Mouse (Mus musculus): ENCODE results near the gene E130308A19Rik. TPM values are rescaled to one million over a fixed set of nuclear protein-coding genes. Genes with fewer than 3 reads are reported as not detected.

Gene E130308A19Rik
- polyA plus RNA-seq, 1 experiment from 2014 or later, result 14.9 TPM

DNA sequence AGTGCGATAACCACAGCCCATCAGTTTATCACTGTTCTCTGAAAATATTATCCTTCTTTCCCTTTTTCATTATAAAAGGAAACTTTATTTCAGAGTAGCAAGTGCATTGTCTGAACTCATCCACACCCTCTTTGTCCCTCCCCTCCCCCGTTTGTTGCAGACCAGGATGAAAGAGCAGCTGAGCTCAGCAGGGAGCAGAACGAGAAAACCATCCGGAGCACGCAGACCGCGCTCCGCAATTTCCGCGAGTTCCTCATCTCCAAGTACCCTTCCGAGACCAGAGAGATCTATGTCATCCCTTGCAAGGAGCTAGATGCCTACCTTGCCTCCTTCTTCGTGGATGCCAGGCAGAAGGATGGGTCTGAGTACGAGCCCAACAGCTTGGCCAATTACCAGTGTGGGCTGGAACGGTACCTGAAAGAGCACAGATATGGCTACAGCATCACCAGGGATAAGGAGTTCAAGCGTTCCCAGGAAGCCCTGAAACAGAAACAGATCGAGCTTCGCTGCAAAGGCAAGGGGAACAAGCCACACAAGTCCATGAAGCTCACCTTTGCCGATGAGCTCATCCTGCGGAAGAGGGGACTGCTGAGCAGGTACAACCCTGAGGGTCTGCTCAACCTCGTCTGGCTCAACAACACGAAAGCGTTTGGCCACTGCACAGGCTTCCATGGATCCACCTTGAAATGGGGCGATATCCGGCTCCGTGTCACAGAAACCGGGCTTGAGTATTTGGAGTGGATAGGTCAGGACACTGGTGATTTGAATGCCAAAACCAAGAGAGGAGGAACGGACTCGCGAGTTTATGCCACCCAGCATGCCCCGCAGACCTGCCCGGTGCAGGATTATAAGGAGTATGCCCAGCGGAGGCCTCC, 93.7 kb downstream of the E130308A19Rik start:
- no peak overlapping the region for H3K4me2 ChIP-seq (ENCODE audit: low read depth, low read length)
- H3K27ac ChIP-seq (replicated peaks; ENCODE audit: low read depth, low read length), result no peak overlapping the region
- H3K4me1 ChIP-seq (ENCODE audit: control insufficient read depth, insufficient read depth, low read length), result peaks cover 4% of the 10 kb centered on the region
- H3K4me3 ChIP-seq (ENCODE audit: low read depth, low read length), result no peak overlapping the region
- 83% methylated on average over 32 of the region's 32 CpGs for WGBS
- no peak overlapping the region for H3K9ac ChIP-seq (ENCODE audit: low read depth, low read length)
- no peaks in the 10 kb centered on the region for H3K27me3 ChIP-seq (replicated peaks; ENCODE audit: control insufficient read depth, insufficient read depth, low read length)
- H3K9me3 ChIP-seq (ENCODE audit: control insufficient read depth, low read length), result no peaks in the 10 kb centered on the region
- no peak for DNase-seq (ENCODE audit: low spot score)
- H3K36me3 ChIP-seq (ENCODE audit: control insufficient read depth, insufficient read depth, low read length), result no peaks in the 10 kb centered on the region
- ATAC-seq (ENCODE audit: low read depth), result no peak

DNA sequence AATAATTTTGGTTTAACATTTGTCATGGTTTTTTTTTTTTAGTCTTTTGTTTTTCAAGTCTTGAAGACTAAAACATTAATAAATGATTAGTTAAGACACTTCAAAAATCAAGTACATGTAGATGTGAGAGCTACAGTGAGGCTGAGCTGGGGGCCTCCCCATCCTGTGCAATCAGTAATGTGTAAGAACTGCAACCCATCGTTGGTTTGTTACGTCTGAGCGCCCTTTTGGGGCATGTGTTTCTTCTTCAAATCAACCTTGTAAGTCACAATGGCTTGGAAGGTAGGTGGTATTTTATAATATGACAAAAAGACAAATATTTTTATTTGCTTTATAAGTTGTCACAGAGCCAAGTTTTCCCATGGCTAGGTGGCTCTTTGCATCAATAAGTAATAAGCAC, 95.8 kb downstream of the E130308A19Rik start:
- H3K27ac ChIP-seq (replicated peaks; ENCODE audit: low read depth, low read length), result no peak overlapping the region
- ATAC-seq (ENCODE audit: low read depth), result no peak

DNA sequence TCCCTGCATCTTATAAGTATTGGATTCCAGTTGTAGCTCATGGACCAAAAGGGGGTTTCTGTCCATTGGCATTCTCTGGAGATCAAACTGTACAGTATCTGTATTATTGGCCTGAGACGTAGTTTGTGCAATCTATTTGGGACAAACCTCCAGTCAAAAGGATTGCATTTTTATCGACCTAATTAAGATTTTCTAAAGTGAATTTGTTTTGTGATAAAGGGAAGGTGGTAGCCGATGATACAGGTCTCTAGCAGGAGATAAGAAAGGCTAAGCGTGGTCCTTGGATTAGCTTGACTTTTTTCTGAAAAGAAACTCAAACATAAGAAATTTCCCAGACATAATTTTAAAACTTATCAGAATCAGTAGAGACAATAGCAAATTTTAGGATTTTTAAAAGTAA, 99.6 kb downstream of the E130308A19Rik start:
- Histone ChIP-seq H3K36me3 (ENCODE audit: control insufficient read depth, insufficient read depth, low read length) (no peaks in the 10 kb centered on the region), H3K4me3 (ENCODE audit: low read depth, low read length) (no peak overlapping the region), H3K4me2 (ENCODE audit: low read depth, low read length) (no peak overlapping the region), H3K4me1 (ENCODE audit: control insufficient read depth, insufficient read depth, low read length) (peaks cover 4% of the 10 kb centered on the region), H3K9ac (ENCODE audit: low read depth, low read length) (no peak overlapping the region), H3K27me3 (replicated peaks; ENCODE audit: control insufficient read depth, insufficient read depth, low read length) (no peaks in the 10 kb centered on the region), H3K27ac (replicated peaks; ENCODE audit: low read depth, low read length) (no peak overlapping the region), H3K9me3 (ENCODE audit: control insufficient read depth, low read length) (no peaks in the 10 kb centered on the region)
- no peak for DNase-seq (ENCODE audit: low spot score)
- 89% methylated on average over 4 of the region's 4 CpGs for WGBS
- ATAC-seq (ENCODE audit: low read depth), result no peak

More for the DNA sequence above, 95.8 kb downstream of the E130308A19Rik start:
- WGBS, result 70% methylated on average over 3 of the region's 3 CpGs
- Histone ChIP-seq H3K4me2 (ENCODE audit: low read depth, low read length) (no peak overlapping the region), H3K9me3 (ENCODE audit: control insufficient read depth, low read length) (no peaks in the 10 kb centered on the region), H3K4me1 (ENCODE audit: control insufficient read depth, insufficient read depth, low read length) (peaks cover 4% of the 10 kb centered on the region), H3K9ac (ENCODE audit: low read depth, low read length) (no peak overlapping the region), H3K36me3 (ENCODE audit: control insufficient read depth, insufficient read depth, low read length) (no peaks in the 10 kb centered on the region), H3K4me3 (ENCODE audit: low read depth, low read length) (no peak overlapping the region), H3K27me3 (replicated peaks; ENCODE audit: control insufficient read depth, insufficient read depth, low read length) (no peaks in the 10 kb centered on the region)
- DNase-seq (ENCODE audit: low spot score), result no peak

DNA sequence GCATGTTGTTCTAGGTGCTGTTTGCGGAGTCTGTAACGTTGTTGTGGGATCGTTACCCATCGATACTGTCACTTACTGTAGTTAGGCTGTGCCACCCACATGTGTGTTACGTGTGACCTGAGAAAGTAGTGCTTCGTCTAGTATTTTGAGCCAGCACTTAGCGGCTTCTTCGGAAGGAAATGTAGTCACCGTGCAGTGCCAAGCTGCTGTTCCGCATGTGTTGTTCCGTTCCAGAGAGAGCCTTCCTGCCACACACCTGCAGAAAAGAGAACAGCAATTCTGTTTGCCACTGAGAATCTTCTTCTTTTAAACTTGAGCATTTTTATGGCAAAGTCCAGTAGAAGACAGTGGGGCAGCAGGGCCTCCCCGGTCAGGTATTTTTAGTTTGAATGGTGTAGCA, 100.5 kb downstream of the E130308A19Rik start:
- DNase-seq (ENCODE audit: low spot score) (no peak), ATAC-seq (ENCODE audit: low read depth) (no peak)
- Histone ChIP-seq H3K27ac (replicated peaks; ENCODE audit: low read depth, low read length) (no peak overlapping the region), H3K27me3 (replicated peaks; ENCODE audit: control insufficient read depth, insufficient read depth, low read length) (no peaks in the 10 kb centered on the region), H3K4me3 (ENCODE audit: low read depth, low read length) (no peak overlapping the region), H3K4me2 (ENCODE audit: low read depth, low read length) (no peak overlapping the region), H3K9me3 (ENCODE audit: control insufficient read depth, low read length) (no peaks in the 10 kb centered on the region), H3K36me3 (ENCODE audit: control insufficient read depth, insufficient read depth, low read length) (no peaks in the 10 kb centered on the region), H3K9ac (ENCODE audit: low read depth, low read length) (no peak overlapping the region), H3K4me1 (ENCODE audit: control insufficient read depth, insufficient read depth, low read length) (peaks cover under 1% of the 10 kb centered on the region; the same call in 1 of the 2 replicates)
- WGBS, result 88% methylated on average over 12 of the region's 12 CpGs

DNA sequence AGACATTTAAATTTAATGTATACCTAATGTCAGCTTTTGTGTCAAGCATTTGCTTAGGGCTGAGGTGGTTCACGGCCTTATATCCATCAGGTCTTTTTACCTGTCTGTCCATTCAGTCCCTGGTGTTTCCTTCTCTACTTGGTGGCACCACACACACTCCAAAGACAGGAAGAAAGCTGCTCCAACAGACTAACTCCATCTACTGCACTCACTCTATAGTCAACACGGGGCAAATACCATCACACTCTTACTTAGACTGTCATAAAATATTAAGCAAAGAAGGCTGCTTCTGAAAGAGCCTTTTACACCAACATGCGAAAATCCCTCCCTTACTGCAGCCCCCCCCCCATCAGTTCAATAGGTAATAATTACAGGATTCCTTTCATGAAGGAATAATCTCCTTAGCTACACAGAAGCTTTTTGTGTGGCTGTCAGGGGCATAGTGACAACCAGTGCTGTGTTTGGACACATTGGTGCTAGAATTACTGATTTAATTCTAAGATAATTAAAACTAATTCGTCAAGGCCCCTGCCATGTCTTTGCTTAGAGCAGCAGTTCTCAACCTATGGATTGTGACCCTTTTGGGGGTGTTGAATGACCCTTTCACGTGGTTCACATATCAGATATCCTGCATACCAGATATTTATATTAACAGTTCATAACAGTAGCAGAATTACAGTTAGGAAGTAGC, 101.3 kb downstream of the E130308A19Rik start:
- Histone ChIP-seq H3K27me3 (replicated peaks; ENCODE audit: control insufficient read depth, insufficient read depth, low read length) (no peaks in the 10 kb centered on the region), H3K36me3 (ENCODE audit: control insufficient read depth, insufficient read depth, low read length) (no peaks in the 10 kb centered on the region), H3K4me2 (ENCODE audit: low read depth, low read length) (no peak overlapping the region), H3K9me3 (ENCODE audit: control insufficient read depth, low read length) (no peaks in the 10 kb centered on the region), H3K9ac (ENCODE audit: low read depth, low read length) (no peak overlapping the region), H3K4me3 (ENCODE audit: low read depth, low read length) (no peak overlapping the region), H3K4me1 (ENCODE audit: control insufficient read depth, insufficient read depth, low read length) (no peaks in the 10 kb centered on the region), H3K27ac (replicated peaks; ENCODE audit: low read depth, low read length) (no peak overlapping the region)
- WGBS, result 61% methylated on average over 5 of the region's 5 CpGs
- DNase-seq (ENCODE audit: low spot score) (no peak), ATAC-seq (ENCODE audit: low read depth) (peak; percentile 82)

DNA sequence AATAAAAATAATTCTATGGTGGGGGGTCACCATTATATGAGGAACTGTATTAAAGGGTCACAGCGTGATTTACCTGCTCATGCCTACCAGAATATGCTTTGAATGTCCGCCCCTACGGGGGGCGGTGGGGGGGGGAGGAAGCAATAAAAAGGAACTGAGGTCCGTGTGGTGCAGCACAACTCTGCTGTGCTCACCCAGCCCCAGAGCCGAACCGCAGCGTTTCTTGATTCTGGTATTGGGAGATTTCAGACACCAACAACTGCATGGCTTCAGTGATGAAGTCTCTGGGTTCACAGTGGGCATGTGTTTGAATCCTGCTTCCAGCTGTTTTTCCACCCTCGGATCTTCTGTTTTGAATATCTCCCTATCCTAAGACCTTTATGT, 101.9 kb downstream of the E130308A19Rik start:
- no peak overlapping the region for H3K4me3 ChIP-seq (ENCODE audit: low read depth, low read length)
- ATAC-seq (ENCODE audit: low read depth), result no peak
- H3K9me3 ChIP-seq (ENCODE audit: control insufficient read depth, low read length), result no peaks in the 10 kb centered on the region
- 76% methylated on average over 9 of the region's 9 CpGs for WGBS
- no peak for DNase-seq (ENCODE audit: low spot score)
- H3K9ac ChIP-seq (ENCODE audit: low read depth, low read length), result no peak overlapping the region
- no peaks in the 10 kb centered on the region for H3K36me3 ChIP-seq (ENCODE audit: control insufficient read depth, insufficient read depth, low read length)
- H3K4me1 ChIP-seq (ENCODE audit: control insufficient read depth, insufficient read depth, low read length), result no peaks in the 10 kb centered on the region
- no peaks in the 10 kb centered on the region for H3K27me3 ChIP-seq (replicated peaks; ENCODE audit: control insufficient read depth, insufficient read depth, low read length)
- H3K27ac ChIP-seq (replicated peaks; ENCODE audit: low read depth, low read length), result no peak overlapping the region
- H3K4me2 ChIP-seq (ENCODE audit: low read depth, low read length), result no peak overlapping the region

DNA sequence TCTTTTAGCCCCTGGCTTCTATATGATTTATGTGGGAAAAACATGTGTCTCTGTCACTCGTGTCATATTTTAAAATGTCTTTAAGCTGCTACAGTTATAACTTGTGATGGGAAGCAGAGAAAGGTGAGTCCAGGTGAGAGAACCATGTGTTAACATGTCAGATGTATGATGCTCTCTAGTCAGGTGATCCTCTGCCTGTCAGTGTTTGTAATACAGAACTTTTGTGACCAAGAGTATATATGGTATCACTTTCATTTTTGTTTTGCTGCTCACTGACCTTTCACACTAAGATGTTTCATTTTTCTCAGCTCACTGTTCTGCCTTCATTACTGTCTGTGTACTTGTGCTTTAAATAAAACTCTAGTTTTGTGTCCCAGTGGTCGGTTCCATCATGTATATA, 102.8 kb downstream of the E130308A19Rik start:
- ATAC-seq (ENCODE audit: low read depth) (no peak), DNase-seq (ENCODE audit: low spot score) (no peak)
- H3K27me3 ChIP-seq (replicated peaks; ENCODE audit: control insufficient read depth, insufficient read depth, low read length), result no peaks in the 10 kb centered on the region
- no peak overlapping the region for H3K4me3 ChIP-seq (ENCODE audit: low read depth, low read length)
- H3K4me2 ChIP-seq (ENCODE audit: low read depth, low read length), result no peak overlapping the region
- H3K4me1 ChIP-seq (ENCODE audit: control insufficient read depth, insufficient read depth, low read length), result no peaks in the 10 kb centered on the region
- no peaks in the 10 kb centered on the region for H3K36me3 ChIP-seq (ENCODE audit: control insufficient read depth, insufficient read depth, low read length)
- no peak overlapping the region for H3K27ac ChIP-seq (replicated peaks; ENCODE audit: low read depth, low read length)
- WGBS, result 72% methylated on average over 2 of the region's 2 CpGs
- H3K9ac ChIP-seq (ENCODE audit: low read depth, low read length), result no peak overlapping the region
- no peaks in the 10 kb centered on the region for H3K9me3 ChIP-seq (ENCODE audit: control insufficient read depth, low read length)

DNA sequence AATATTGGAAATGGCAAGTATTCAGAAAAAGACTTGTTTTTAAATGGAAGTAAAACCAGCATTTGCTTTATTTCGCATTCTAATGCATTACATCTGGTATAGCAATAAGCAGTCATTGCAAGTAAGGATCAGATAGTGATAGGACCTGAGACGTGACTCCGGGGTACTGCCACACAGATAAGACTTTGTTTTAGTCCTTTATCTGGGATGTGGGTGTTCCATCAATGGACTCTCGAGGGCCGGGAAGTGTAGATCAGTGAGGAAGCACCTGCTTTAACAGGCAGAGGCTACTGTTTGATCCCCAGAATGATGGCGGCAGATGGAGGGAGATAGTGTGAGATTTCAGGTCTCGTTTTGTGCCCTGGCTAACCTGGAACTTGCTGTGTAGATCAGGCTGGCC, 105.5 kb downstream of the E130308A19Rik start:
- Histone ChIP-seq H3K27me3 (replicated peaks; ENCODE audit: control insufficient read depth, insufficient read depth, low read length) (no peaks in the 10 kb centered on the region), H3K27ac (replicated peaks; ENCODE audit: low read depth, low read length) (no peak overlapping the region), H3K9me3 (ENCODE audit: control insufficient read depth, low read length) (no peaks in the 10 kb centered on the region), H3K9ac (ENCODE audit: low read depth, low read length) (no peak overlapping the region), H3K4me3 (ENCODE audit: low read depth, low read length) (no peak overlapping the region), H3K4me2 (ENCODE audit: low read depth, low read length) (no peak overlapping the region), H3K36me3 (ENCODE audit: control insufficient read depth, insufficient read depth, low read length) (no peaks in the 10 kb centered on the region), H3K4me1 (ENCODE audit: control insufficient read depth, insufficient read depth, low read length) (no peaks in the 10 kb centered on the region)
- no peak for DNase-seq (ENCODE audit: low spot score)
- WGBS, result 90% methylated on average over 7 of the region's 7 CpGs
- no peak for ATAC-seq (ENCODE audit: low read depth)

All from embryonic facial prominence, embryonic 14.5 days (tissue).